Mouse (Mus musculus): ENCODE measurements around the gene Hecw2.

Hecw2 gene

DNA sequence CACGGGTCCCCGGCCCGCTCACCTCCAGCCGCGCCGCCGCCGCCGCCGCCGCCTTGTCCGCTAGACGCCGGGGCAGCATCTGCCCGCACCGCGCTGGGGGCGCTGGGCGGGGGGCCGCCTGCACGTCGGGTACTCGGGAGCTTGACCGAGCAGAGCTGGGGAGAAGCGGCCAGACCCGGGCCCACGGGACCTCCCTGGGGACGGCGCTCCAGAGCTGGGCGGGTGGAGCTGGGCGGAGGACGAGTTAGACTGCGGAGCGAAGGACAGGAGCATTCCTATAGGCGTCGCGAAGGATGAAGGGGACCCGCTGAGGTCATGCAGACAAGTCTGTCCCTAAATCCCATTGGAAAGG is at the start of gene Hecw2:
Hecw2 (minus strand) TSS at position 215 of the 352 bp plus-strand sequence.
- DNase-seq (ENCODE audit: low spot score in 2 of 2), result peak; percentile 22 to 40

DNA sequence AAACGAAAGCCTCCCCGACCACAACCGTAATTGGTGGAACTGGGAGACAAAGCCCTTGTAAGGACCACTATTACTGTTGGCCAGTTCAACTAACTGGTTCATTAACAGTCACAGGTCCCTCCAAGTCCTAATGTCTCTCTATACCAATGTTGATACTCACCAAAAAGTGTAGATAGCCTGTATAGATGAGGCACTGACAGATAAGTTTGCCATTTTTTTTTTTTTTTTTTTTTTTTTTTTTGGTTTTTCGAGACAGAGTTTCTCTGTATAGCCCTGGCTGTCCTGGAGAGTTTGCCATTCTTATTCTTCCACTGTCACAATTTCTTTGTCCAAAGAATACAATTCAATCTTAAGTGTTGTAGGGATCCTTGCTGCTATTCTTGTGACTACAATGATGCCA is 47.8 kb upstream of the Hecw2 start:
- DNase-seq (ENCODE audit: low spot score in 2 of 2), result no peak

DNA sequence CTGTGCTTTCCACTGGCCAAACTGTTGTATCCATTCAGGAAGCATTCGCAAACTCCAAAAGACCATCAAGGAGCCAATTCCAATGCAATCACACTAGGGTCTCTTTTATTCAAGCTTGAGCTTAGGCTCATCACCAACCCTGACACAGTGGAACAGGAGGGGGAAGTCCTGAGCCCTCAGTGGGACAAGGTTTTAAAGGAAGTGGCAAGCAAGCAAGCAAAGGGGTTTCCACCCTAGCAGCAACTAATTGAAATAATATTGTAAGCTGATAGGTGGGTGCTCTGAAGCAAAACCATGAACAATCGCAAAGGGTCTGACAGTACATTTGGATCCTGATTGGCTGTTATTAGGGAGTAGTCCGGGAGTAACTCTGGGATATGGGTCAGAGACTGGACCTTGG is 25.3 kb upstream of the Hecw2 start:
- DNase-seq (ENCODE audit: low spot score in 2 of 2), result no peak

DNA sequence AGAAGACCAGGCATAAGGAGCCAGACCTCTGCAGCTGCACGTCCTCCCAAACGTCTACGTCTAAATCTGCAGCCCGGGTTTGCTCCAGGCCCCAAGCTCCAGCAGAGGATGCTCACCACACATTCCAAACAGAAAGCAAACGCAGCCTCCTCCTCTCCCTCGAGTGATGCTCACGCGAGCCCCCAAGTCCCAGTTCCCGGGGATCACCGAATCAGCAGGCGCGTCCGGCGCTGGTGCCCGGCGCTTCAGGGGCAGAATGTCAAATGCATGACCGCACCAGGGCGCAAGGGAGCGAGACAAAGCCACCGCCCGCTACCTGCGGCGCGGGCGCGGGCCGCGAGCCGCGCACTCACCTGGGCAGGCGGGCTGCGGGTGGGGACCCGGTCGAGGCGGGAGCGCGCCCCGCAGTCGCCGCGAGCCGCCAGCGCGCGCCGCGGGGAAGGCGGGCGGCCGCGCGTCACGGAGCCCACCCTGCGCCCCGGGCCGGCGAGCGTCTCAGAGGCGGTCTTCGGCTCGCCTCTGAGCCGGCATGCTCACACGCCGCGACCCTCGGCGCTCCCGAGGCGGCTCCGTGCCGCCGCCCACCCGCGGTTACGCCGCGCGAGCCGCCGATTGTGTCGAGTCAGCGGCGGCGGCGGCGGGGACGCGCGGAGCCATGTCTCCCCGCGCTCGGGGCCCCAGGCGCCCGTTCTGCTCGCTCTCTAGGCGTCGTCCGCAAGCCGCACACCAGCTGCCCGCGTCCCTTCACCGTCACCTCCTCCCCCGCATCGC is 600 bp downstream of the Hecw2 start:
- peak; percentile 43 to 68 for DNase-seq (ENCODE audit: low spot score in 2 of 2)

DNA sequence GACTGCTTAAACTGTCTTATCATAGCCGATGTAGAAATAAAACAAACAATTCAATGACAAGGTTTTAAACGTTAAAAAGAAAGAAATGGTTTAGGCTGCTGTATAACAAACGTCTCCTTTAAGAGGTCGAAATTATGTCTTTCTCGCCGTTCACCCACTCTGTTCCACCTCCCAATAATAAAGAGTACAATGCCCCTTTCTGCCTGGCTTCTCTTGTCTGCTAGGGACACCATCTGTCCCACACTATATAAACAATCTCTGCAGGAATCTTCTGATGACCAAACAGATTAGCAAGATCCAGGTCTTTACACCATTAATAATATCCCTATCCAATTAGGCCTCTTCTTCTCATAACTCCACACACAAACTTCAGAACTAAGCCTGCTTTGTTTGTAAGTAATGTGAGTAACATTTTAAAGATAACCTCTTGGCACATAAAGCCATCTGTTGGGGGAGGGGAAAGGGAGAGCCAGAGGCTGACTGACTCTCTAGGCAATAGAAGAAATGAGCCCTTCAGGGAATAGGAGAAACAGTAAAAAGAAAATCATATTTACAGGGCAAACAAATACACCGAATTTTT is 1.7 kb downstream of the Hecw2 start:
- DNase-seq (ENCODE audit: low spot score in 2 of 2), result no peak

DNA sequence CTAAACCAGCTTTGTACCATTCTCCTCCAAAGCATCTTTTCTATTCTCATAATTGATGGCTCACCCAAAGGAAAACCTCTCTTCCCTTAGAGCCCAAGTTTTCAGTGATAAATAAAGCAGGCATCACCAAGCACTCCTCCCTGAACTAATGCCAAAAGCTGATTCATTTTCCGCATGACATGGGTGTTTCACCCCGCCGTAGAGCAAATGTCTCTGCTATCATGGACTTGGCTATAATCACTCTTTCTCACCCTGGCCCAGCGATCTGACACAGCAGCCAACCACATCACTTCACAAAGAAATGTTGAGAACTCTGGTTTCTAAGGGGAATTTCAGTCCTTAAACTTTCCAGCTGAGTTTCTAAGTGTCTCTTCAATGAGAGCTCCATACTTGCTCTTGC is 7.4 kb downstream of the Hecw2 start:
- no peak for DNase-seq (ENCODE audit: low spot score in 2 of 2)

DNA sequence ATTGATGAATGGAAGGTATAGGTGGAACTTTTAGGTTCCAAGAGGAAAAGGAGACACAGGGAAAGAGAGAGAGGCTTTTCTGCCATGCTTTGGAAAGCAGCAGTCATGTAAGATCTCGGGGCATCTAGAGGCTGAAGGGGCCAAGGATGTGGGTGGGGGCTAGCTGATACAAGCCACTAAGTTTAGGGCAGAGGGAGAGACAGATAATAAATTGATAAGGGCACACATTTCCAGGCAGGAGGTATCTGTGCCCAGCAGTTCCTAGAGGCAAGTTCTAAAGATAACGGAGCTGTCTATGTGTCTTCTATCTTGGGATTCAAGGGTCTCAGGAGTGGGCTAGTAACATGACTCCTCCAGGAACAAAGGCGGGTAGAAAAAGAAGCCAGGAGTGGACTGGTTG is 8.6 kb downstream of the Hecw2 start:
- DNase-seq (ENCODE audit: low spot score in 2 of 2), result no peak

DNA sequence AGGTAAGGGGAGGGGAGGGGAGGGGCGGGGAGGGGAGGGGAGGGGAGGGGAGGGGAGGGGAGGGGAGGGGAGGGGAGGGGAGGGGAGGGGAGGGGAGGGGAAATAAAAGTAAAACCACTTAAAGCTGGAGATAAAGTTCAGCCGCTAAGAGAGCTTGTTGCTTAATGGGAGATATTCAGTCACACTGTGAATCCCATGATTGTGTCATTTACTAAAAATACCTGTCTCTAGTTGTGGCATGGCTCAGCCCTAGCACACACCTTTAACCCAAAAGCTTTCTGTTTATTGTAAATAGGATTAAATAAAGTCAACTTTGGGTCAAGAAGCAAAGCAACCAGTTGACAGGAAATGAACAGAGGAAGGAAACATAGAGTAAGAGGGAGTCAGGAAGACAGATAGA is 14.3 kb downstream of the Hecw2 start:
- no peak for DNase-seq (ENCODE audit: low spot score in 2 of 2)

DNA sequence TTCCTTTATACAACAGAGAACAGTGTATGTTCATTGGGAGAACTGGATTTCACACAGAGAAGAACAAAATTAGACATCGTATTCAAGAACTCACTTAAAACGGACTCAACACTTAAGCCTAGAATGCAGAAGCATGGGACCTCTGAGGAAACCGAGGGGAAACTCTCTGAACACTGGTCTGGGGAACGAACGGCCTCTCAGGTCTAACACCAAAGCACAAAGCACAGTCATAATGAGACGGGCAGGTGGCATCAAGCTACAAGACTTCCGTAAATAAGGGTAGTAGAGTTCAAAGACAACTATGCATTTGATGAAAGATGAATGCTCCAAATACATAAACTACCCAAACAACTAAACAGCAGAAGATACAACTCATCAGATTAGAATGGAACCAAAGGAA is 15.8 kb downstream of the Hecw2 start:
- DNase-seq (ENCODE audit: low spot score in 2 of 2), result no peak

DNA sequence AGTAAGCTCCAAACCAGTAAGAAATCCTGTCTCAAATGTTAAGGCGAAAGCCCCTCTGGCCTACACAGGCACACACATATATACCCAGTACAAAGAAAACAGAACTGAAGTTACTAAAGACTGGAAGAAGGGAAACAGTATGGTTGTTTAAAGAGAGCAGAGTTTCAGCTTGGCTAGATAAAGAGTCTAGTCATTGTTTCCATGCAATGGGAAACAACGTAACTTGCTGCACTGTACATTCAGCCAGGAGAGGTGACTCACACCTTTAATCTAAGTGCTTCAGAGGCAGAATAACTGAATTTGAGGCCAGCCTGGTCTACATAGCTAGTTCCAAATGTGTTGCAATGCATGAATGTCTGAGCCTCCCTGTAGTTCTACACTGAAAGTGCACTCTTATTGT is 18.4 kb downstream of the Hecw2 start:
- no peak for DNase-seq (ENCODE audit: low spot score in 2 of 2)

DNA sequence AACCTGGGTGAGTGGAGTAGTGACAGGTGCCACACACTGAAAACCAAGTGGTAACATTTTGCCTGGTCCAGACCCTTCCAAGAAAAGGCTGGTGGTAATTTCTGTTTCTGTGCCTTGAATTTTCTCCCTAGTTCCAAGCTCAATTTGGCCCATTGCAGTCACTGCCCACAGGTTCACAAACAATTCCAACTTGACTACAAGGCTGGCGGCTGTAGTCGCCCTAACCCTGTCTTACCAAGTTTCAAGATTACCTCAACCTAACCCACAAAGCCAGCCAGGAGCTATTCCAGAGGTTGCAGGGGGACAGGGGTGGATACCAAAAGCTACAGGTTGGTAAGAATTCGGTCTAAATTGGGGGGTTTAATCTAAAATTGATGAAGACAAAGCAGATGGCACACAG is 27.0 kb downstream of the Hecw2 start:
- DNase-seq (ENCODE audit: low spot score in 2 of 2), result no peak

DNA sequence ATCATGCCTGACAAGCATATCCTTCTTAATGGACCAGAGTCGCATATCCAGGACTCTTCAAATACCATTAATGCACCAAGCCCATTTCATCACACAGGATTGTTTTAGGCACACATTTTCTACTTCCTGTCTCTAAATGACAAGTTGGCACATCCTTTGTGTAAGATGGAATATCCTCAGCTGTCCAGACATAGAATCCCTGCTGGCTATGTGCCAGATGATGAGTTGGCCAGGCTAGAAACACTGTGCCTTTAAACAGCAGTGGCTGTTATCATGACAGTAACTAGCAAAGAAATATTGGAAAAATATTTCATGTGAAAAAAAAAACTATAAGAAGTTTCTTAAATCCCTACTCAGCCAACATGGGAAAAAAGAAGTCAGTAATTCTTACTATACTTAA is 35.4 kb downstream of the Hecw2 start:
- DNase-seq (ENCODE audit: low spot score in 2 of 2), result no peak

DNA sequence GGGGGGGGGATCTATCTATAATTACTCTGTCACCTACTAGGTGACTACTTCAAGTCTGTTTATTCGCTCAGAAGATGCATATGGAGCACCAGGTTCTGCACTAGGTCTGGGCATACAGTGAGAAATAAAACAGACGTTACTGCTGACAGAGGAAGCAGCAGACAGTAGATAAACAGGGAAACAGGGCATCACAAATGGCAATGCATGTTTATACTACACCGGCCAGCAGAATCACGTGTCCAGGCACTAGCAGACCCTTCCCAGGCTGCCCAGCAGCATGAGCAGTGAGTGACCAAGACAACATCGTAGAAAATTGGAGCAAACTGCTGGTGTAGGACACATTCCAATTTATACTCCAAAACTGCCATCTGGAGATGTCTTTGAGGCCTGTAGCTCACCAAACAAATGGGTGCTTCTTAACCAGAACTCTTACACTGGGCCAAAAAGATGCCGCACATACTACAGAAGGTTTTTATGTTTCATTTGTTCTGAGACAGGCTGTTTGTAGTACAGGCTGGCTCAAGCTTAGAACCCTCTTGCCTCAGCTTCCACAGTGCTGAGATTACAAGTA is 41.7 kb downstream of the Hecw2 start:
- DNase-seq (ENCODE audit: low spot score in 2 of 2), result no peak

DNA sequence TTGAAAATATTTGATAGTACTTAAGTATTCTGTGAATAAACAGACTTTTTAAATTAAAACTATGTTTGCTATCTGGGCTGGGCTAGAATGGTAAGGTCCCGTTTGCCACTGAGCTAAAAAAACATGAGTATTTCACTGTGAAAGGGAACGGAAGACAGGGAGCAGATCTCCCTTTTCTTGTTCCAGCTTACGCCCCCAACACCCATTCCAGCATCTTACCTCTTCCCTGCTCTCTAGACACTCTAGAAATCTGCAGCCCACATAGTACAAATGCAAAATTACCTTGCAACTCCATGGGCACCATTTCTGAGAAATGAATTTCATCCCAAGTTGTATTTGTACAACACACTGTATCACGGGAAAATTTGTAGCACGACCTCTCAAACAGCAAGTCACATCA is 49.9 kb downstream of the Hecw2 start:
- DNase-seq (ENCODE audit: low spot score in 2 of 2), result no peak

DNA sequence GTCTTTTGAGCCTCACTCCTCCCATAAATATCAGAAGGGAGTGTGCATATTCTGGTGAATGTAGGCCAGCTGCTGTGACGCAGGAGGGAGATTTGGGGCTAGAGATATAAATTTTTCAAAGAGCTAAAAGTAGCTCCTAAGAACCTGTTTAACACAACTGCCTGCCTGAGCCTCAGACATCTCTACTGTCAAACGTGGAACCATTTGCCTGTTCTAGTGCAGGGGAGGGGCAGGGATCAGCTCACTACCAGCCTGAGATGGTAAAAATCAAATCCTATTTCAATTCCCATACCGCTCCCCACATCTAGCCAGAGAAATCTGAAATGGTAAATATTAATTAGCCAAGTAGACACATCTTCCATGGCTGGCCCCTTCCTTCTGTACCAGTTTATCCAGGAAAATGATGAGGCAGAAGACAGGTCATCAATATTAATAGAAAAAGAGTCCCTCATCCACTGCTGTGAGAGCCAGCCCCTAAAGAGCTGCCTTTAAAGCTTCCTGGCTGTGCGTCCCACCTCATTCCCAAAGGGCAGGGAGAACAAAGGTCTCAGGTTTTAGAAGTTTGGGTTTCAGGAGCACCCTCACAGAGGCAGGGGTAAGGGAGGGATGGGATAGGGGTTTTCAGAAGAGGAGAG is 61.0 kb downstream of the Hecw2 start:
- no peak for DNase-seq (ENCODE audit: low spot score in 2 of 2)

DNA sequence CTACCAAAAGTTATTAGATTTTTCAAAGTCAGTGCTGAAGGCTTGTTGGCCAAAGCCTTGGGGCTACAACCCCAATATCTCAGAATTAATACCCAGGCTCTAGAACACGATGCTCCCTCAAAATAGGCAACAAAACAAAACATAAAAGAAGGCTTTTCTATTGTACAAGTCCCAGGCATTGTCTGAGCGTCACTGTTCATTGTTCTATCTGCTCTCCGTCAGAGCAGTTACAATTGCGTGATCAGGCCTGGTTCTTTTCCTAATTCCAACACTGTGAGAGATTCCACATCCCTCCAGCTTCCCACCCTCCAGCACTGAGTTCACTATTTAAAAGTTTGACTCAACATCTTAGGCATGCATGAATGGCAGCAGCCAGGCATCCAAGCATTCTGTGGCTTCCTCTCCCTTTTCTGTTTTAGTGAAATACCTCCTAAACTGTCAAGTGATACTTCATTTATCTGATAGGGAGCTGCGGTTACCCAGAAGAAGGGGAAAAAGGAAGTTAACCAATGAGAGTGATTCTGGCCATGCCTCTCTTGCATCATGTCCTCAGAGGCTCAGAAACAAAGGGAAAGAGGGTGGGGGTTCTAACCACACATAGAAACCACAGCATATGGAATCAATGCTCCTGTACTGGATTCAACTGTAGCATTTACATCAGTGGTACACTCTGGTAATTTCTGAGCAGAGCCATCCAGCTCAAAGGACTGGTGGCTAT is 66.1 kb downstream of the Hecw2 start:
- peak; percentile 30 to 32 for DNase-seq (ENCODE audit: low spot score in 2 of 2)

DNA sequence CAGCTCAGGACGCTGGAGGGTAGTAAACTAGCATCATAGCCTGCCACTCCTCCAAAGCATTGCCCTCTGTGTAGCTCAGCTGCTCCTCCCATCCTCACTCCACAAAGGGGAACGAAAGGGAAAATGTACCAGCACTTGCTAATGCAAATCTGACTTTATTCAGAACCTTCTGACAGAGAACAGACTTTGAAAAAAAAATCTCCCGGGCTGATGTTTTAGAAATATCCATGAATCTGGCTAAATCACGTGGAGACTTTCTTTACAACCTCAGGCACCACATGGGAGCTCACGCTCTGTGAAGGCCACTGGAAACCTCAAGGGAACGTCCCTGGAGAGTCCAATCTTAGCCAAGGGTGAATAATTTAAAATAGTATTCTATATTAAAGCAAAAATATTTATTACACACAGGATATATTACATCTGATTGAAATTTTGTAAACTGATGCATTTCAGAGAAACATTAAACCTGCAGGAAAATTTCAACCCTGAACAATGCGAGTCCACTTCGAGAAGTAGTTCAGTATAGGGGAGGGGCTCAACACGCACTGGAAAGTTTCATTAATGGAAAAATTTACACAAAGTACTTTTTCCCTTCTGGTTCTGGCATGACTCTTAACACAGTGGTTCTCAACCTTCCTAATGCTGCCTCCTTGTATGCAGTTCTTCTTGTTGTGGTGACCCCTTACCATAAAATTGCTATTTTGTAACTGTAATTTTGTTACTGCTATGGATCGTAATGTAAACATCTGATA is 67.8 kb downstream of the Hecw2 start:
- DNase-seq (ENCODE audit: low spot score in 2 of 2), result no peak

DNA sequence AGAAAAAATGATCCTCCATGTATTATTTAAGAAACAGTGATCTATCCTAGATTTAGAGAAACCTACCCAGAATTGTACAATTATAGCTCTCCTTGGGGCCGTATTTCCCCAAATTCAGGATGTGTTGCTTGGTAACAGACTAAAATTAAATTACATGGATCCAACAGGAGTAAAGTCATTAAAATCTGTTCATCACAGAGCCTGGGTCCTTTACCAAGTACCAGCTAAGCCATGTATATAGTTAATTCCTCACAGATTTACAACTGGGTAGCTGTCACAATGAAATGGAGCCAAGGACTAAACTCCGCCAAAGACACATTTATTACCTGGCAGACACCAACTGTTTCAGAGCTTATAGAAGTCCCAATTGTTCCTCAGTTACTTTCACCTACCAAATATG is 72.4 kb downstream of the Hecw2 start:
- no peak for DNase-seq (ENCODE audit: low spot score in 2 of 2)

DNA sequence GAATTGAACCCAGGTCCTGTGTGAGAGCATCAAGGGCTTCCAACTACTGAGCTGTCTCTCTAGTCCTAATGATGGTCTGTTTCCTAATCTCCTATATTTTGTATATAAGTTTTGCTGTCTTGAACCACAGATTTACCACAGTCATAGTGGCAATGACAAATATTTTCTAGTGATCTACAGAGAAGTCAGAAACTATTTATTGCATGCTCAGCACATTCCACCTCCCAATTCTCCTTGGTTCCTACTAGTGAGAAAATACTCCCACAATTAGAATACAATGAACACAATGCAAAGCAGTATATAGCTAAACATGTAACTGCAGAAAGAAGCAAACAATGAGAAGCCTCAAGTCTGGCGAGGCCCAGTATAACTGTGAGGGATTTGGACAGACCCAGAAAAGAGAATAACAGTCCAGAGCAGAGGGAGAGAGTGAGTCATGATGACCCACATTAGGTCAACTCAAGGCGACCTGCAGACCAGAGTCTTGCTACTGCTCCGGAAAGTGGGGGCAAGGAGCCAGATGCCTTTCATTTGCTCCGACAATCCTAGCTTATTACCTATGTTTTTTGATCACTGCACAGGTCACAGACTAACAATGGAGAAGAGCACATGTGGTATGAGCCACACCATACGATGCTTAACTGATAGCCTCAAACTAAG is 73.8 kb downstream of the Hecw2 start:
- DNase-seq (ENCODE audit: low spot score in 2 of 2), result no peak

DNA sequence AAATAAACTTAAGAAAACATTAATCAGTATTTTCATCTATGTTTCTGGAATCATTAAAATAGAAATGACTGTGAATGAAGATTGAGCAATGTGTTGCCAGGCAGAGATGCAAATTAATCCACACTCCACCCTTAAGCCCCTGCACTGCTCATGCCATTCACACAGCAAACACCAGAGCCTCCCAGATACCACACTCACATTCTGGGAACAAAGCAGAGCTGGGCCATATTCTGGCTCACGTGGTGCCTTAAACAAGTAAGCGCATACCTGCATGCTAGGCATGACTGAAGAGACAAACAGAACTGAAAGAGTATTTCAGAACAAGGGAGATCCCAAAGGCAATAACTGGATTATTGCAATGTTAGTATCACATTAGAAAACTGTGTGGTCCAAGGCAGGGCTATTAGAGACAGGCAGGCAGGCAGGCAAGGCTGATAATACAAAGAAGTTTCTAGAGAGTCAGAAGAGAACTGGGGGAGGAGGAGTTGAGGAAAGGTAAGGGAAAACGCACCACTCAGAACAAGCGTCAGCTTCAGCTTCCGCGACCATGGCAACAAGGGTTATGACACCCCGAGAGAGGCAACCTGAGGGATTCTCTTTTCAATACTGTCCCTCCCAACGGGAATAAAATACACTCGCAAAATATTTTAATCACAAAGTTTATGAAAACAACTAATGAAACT is 75.2 kb downstream of the Hecw2 start:
- DNase-seq (ENCODE audit: low spot score in 2 of 2), result no peak

All from left cerebral cortex, adult 9 months (tissue).